In the genomic region with DNA sequence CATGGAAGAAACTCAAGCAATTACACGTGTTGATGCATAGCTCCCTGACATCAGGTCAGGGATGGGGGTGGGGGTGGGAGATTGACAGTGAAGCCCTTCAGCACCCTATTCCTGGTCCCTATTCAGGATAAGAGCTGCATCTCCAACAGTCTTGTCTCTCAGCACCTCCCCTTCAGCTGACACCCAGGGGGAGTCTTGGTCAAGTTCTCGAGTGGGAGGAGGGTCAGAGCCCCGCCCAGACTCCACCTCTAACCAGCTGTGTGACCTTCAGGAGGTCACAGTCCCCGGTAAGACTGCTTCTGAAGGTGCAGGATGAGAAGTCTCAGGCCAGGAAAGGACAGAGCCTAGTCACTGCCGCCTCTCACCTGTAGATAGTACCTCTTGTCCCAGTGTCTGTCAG, we compare ENCODE assay signal across 8 mouse cellular contexts. TPM values are rescaled to one million over a fixed set of nuclear protein-coding genes. Genes with fewer than 3 reads are reported as not detected.
A peak's percentile ranks its signal among the peaks of the same experiment; 100 is the strongest.
DNase-seq lines count a peak whose midpoint lies in the region; ATAC-seq and TF ChIP-seq lines count a peak whose summit lies in the region.

No protein-coding gene starts in this region.

- 36% methylated on average over 5 of the region's 5 CpGs for WGBS in intestine, embryonic 15.5 days
- WGBS in liver, postnatal 0 days (ENCODE audit: insufficient replicate concordance): 22% methylated on average over 5 of the region's 5 CpGs

- no peak for TF ChIP-seq CTCF in layer of hippocampus, adult 2 months (conservative IDR thresholded peaks at IDR 0.05)
- TF ChIP-seq CTCF in liver, postnatal 0 days (IDR thresholded peaks at IDR 0.05; ENCODE audit: low read depth): no peak

- H3K36me3 ChIP-seq in intestine, embryonic 15.5 days: no peaks in the 10 kb centered on the region
- 0 out of 2 replicates have a peak, but pooled peaks cover 2% of the 10 kb centered on the region for H3K36me3 ChIP-seq in liver, postnatal 0 days (replicated peaks; ENCODE audit: insufficient read depth, low read length)

- no peaks in the 10 kb centered on the region for H3K9me3 ChIP-seq in intestine, embryonic 15.5 days
- H3K9me3 ChIP-seq in liver, postnatal 0 days (ENCODE audit: low read length): no peaks in the 10 kb centered on the region

- H3K27ac ChIP-seq in layer of hippocampus, adult 2 months: peak overlapping the region; percentile 90
- no peak overlapping the region for H3K27ac ChIP-seq in intestine, embryonic 15.5 days
- H3K27ac ChIP-seq in liver, postnatal 0 days (ENCODE audit: low read depth): peak overlapping the region; percentile 92; the same call in 1 of the 2 replicates

- no peak for TF ChIP-seq EP300 in liver, postnatal 0 days (IDR thresholded peaks at IDR 0.05; ENCODE audit: low read depth)

- 0 out of 2 replicates have a peak, but pooled peaks have one; percentile 9 for ATAC-seq in erythroid progenitor cell, adult 5-6 weeks (replicated peaks; ENCODE audit: low FRiP score, poor library complexity, severe bottlenecking)
- ATAC-seq in intestine, embryonic 15.5 days: no peak
- ATAC-seq in liver, postnatal 0 days: no peak
- no peak for ATAC-seq in frontal cortex, adult (ENCODE audit: low TSS enrichment)
- no peak for ATAC-seq in megakaryocyte-erythroid progenitor cell, adult 5-6 weeks (replicated peaks; ENCODE audit: low FRiP score, low TSS enrichment, poor library complexity, severe bottlenecking)

- H3K27me3 ChIP-seq in intestine, embryonic 15.5 days (replicated peaks): no peaks in the 10 kb centered on the region
- H3K27me3 ChIP-seq in liver, postnatal 0 days (ENCODE audit: insufficient read depth, low read length): no peaks in the 10 kb centered on the region

- DNase-seq in layer of hippocampus, adult 2 months (ENCODE audit: low spot score in 2 of 2): no peak
- no peak for DNase-seq in layer of hippocampus, adult 18-20 months (ENCODE audit: low spot score in 2 of 2)
- DNase-seq in liver, postnatal 0 days: peak; percentile 44
- DNase-seq in right cerebral cortex, postnatal 10 days (ENCODE audit: low spot score in 2 of 2): no peak

- peak overlapping the region; percentile 86 for H3K4me2 ChIP-seq in intestine, embryonic 15.5 days (replicated peaks)
- peak overlapping the region; percentile 93 for H3K4me2 ChIP-seq in liver, postnatal 0 days (ENCODE audit: low read depth, low read length)

- peaks cover 27% of the 10 kb centered on the region for H3K4me1 ChIP-seq in intestine, embryonic 15.5 days (replicated peaks)
- H3K4me1 ChIP-seq in liver, postnatal 0 days (ENCODE audit: insufficient read depth): peaks cover 55% of the 10 kb centered on the region

- H3K4me3 ChIP-seq in layer of hippocampus, adult 2 months: peak overlapping the region; percentile 97
- peak overlapping the region; percentile 71 for H3K4me3 ChIP-seq in intestine, embryonic 15.5 days (replicated peaks)
- H3K4me3 ChIP-seq in liver, postnatal 0 days (ENCODE audit: low read depth, low read length): peak overlapping the region; percentile 85

- peak overlapping the region; percentile 64; the same call in 1 of the 2 replicates for H3K9ac ChIP-seq in intestine, embryonic 15.5 days
- peak overlapping the region; percentile 70 for H3K9ac ChIP-seq in liver, postnatal 0 days (replicated peaks)

RNA-seq across cellular contexts. Expression of a gene that starts 41.1 kb away (rescaled TPM):
- 100 to 1,000 TPM; 292 to 307 TPM for total RNA-seq in layer of hippocampus, adult 2 months (2021)
- total RNA-seq in layer of hippocampus, adult 18-20 months (2021): 100 to 1,000 TPM; 311 to 316 TPM
- total RNA-seq in erythroid progenitor cell, adult 5-6 weeks (2015; ENCODE audit: low replicate concordance): 101 and 130 TPM in 2 replicates
- 269 and 272 TPM in 2 replicates for total RNA-seq in erythroid progenitor cell, adult 5-6 weeks (2017; ENCODE audit: low replicate concordance)
- 27.0 and 27.1 TPM in 2 replicates for polyA plus RNA-seq in intestine, embryonic 15.5 days (2015; fragmentation: Nextera tagmentation; extraction: Ambion mirVana)
- 22.1 and 30.7 TPM in 2 replicates for polyA plus RNA-seq in liver, postnatal 0 days (2015; fragmentation: Nextera tagmentation; extraction: Ambion mirVana)
- 212 and 217 TPM in 2 replicates for total RNA-seq in megakaryocyte-erythroid progenitor cell, adult 5-6 weeks (2014; fragmentation: Nextera tagmentation)
- total RNA-seq in megakaryocyte-erythroid progenitor cell, adult 5-6 weeks (2017): 295 and 330 TPM in 2 replicates
